Mouse (Mus musculus) stomach, postnatal 0 days (tissue): Measurements from ENCODE around the gene Mydgf.

Source experiments
- CTCF ChIP-seq: IDR thresholded peaks from 2 replicates; pipeline ENCODE4 v1.5.1; 2016; ENCODE audit warnings: antibody characterized with exemption, low read depth, mild to moderate bottlenecking, moderate library complexity
- EP300 ChIP-seq: optimal IDR thresholded peaks from 2 replicates; pipeline ENCODE3; 2016; ENCODE audit warnings: antibody characterized with exemption

GRCm38 (mm10) chr17:56153643-56154042 lies 30.1 kb downstream of the Mydgf start:
- TF ChIP-seq CTCF: no peak
- TF ChIP-seq EP300: no peak
